Mouse (Mus musculus) left cerebral cortex, postnatal 25 days (tissue): ENCODE results near the gene Timm44. TPM values are rescaled to one million over a fixed set of nuclear protein-coding genes. Genes with fewer than 3 reads are reported as not detected.

Experiments
- DNase-seq, 2 experiments: peaks; one replicate each; pipeline ENCODE4 v3.0.0; 2022; ENCODE audit warnings: low spot score in 2 of 2, mixed read lengths in 1 of 2
- intact Hi-C: fragments of 180-260 bp; cut with DNase I; formaldehyde crosslinking; loops from one replicate; pipeline ENCODE4 v1.15.1; 2025
- total RNA-seq, 2 experiments: library from RNA; stranded (reverse); gene quantifications; 2 replicates each; pipeline ENCODE4 v1.2.3; 2021

The Timm44 gene
- 10 to 100 TPM; 60.4 to 66.8 TPM for total RNA-seq

- peak; percentile 96 to 99 for DNase-seq
- intact Hi-C loops: loop anchor here (5.0 kb wide), 1 partner anchor 47 kb away; no protein-coding TSS in a partner anchor
Observed at GRCm38 (mm10) chr8:4275275-4276110, at the start of gene Timm44. Gene Timm44 (minus strand): TSS chr8:4275913.

DNA sequence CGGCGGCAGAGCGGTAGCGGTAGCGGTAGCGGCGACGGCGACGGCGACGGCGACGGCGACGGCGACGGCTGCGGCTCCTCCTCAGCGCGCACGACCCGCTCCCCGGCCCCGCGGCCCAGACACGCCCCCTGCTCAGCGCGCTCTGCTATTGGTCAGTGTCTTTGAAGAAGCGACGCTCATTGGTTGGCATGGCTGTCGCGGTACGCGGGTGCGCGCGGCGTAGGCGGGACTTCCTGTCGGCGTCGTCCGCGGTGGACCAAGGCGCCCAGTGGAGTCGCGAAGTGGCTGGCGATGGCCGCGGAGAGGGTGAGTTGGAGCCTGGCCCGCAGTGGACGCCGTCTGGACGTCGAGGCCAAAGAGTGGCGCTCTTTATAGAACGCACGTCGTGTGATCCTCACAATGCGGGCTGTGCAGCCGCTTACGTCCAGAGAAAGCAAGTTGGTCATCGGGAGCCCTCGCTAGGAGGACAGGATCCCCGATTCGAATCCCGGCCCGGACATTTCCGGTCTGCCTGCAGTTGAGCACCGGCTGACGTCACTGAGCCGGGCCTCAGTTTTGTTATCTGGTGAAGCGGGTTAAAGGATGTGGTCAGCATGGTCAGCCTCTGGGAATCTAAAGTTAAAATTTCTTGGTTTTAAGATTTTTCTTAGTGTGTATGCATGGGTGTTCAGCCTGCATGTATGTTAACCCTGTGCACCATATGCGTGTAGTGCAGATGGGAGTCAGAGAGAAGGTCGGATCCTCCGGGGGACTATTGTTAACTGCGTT, 49.5 kb upstream of the Timm44 start, which contains the start of the genes Ccl25 and Elavl1:
TSS of gene Ccl25 (plus strand) at position 228 of the 768 bp plus-strand sequence.
TSS of gene Elavl1 (minus strand) at position 431 of the 768 bp plus-strand sequence.
- peak; percentile 99 for DNase-seq
- intact Hi-C loops: loop anchor here (2.0 to 10.0 kb wide), 3 partner anchors 48 to 160 kb away; partner anchors contain the start of genes Evi5l, Snapc2 and Timm44

GRCm38 (mm10) chr8:4324525-4324924, 48.8 kb upstream of the Timm44 start:
- DNase-seq: no peak
- intact Hi-C loops: loop anchor here (2.0 to 10.0 kb wide), 3 partner anchors 47 to 160 kb away; partner anchors contain the start of genes Evi5l, Snapc2 and Timm44

GRCm38 (mm10) chr8:4323917-4324316, 48.2 kb upstream of the Timm44 start:
- intact Hi-C loops: loop anchor here (2.0 to 10.0 kb wide), 3 partner anchors 47 to 159 kb away; partner anchors contain the start of genes Evi5l, Snapc2 and Timm44
- DNase-seq: no peak

GRCm38 (mm10) chr8:4322470-4322869, 46.8 kb upstream of the Timm44 start:
- peak; percentile 85 to 90 for DNase-seq
- intact Hi-C loops: loop anchor here (5.0 to 10.0 kb wide), 2 partner anchors 45 to 158 kb away; partner anchors contain the start of genes Evi5l and Timm44

GRCm38 (mm10) chr8:4321031-4321430, 45.3 kb upstream of the Timm44 start:
- intact Hi-C loops: loop anchor here (5.0 to 10.0 kb wide), 2 partner anchors 44 to 156 kb away; partner anchors contain the start of genes Evi5l and Timm44
- no peak for DNase-seq

DNA sequence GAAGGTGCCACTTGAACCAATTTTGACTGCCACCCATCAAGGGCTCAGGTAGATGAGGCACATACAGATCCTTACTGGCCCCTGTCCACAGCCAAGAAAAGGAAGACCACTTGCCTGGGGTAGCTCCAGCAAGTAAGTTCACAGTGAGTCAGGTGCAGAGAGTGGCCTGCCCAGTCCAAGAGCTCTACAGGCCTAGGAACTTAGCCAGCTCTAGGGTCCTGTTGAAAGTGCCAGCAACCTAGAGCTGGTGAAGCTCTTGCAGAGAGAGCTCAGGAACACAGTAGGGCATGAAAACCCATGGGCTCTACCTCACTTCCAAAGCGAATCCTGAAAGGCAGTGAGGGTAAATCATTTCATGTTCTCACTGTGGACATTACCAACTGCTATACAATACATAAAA, 44.7 kb upstream of the Timm44 start:
- intact Hi-C loops: loop anchor here (5.0 to 10.0 kb wide), 2 partner anchors 43 to 156 kb away; partner anchors contain the start of genes Evi5l and Timm44

DNA sequence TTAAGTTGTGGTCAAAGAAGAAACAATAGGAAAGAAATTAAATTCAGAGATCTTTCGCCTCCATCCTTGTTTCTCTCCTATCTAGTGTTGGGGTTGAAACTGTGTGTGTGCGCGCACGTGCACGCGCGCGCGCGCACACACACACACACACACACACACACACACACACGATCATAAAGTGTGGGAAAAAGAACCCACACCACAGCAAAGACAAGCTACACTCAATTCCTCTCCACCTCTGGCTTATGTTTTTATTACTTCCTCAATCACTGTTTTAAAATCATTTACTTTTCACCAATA, 43.8 kb upstream of the Timm44 start:
- no peak for DNase-seq
- intact Hi-C loops: no loop called here

More for the DNA sequence above, 44.7 kb upstream of the Timm44 start:
- DNase-seq: no peak

GRCm38 (mm10) chr8:4318796-4319572, 43.3 kb upstream of the Timm44 start:
- DNase-seq: no peak
- intact Hi-C loops: no loop called here

- intact Hi-C loops: no loop called here
Observed at GRCm38 (mm10) chr8:4318124-4318523, 42.4 kb upstream of the Timm44 start.

DNA sequence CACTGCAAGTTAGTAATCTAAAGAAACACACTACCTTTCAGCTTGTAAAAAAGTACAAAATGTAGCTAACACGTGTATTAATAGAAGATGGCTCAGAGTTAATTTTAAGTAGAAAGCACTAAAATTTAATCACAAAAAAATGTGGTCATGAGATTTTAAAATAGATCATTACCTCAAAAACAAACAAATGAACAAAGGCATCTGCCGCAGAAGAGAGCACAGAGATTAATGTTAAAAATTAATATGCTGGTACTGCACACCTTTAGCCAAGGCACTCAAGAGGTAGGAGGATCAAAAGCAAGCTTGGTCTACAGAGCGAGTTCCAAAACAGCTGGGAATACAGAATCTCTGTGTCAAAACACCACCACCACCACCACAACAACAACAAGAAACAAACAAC, 39.1 kb upstream of the Timm44 start:
- DNase-seq: no peak
- intact Hi-C loops: no loop called here

More at GRCm38 (mm10) chr8:4318124-4318523, 42.4 kb upstream of the Timm44 start:
- no peak for DNase-seq

GRCm38 (mm10) chr8:4313254-4314124, 37.8 kb upstream of the Timm44 start:
- intact Hi-C loops: no loop called here
- peak in 1 of 2 experiments; percentile 39 for DNase-seq

DNA sequence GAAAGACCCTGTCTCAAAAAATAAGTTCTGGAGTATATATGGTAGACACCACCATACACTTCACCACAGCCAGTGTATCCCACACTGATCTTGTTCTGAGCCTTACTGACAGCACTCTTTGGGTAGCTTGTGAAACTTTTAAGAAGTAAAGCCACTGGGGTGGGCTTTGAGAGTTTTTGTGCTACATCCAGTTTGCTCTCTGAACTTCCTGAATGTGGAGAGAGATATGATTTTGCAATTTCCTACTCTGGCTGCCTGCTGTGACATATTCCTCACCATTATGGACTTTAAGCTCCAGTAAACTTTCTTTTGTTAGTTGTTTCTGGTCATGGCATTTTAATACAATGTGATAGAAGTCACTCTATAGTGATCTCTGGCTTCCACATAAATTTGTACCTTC, 36.4 kb upstream of the Timm44 start:
- intact Hi-C loops: no loop called here
- no peak for DNase-seq

- DNase-seq: no peak
- intact Hi-C loops: no loop called here
Observed at GRCm38 (mm10) chr8:4305838-4306237, 30.1 kb upstream of the Timm44 start.

DNA sequence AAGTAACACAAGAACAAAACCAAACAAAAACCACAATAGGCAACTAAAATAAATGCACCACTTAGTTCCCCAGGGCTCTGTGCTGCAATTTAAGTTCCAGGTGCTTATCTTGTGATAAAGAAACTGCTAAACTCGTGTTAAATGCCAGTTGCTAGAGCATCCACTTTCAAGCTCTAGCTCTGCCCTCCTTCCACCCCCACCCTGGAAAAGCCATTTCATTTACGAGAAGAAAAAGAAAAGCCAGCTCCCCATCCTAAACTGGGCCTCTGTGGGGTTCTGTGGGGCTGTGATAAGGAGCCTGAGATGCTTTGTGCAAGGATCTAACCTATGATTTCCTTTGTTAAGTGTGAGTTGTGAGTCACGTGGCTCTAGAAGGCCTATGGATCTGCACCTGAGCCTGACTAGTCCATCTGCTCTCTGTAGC, 28.4 kb upstream of the Timm44 start:
- no peak for DNase-seq
- intact Hi-C loops: no loop called here

- no peak for DNase-seq
- intact Hi-C loops: no loop called here
Observed at GRCm38 (mm10) chr8:4297822-4298221, 22.1 kb upstream of the Timm44 start.

DNA sequence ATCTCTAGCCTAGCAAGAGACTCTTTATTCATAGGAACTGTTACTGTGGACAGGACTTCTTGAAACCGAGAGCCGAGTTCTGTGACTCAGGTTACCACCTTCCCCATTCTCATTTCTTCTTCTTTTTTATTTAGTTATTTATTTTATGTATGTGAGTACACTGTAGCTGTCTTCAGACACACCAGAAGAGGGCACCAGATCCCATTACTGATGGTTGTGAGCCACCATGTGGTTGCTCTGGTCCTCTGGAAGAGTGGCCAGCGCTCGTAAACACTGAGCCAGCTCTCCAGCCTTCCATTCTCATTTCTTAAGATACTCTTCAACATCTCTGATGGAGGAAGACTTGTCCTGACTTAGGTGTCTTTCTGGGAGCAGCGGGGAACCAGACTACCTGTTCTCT, 17.0 kb upstream of the Timm44 start:
- intact Hi-C loops: no loop called here
- DNase-seq: no peak

DNA sequence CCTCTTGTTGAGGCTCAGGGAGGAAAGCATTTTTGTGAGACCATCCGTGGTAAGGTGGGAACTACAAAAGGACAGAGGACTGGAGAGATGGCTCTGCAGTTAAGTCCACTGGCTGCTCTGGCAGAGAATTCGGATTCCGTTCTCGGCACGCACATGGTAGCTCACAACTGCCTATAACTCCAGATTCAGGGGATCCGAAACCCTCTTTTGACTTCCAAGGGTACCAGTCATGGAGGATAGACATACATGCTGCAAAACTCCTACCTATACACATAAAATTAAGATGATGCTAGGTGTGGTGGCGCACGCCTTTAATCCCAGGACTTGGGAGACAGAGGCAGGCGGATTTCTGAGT, 375 bp upstream of the Timm44 start:
- no peak for DNase-seq
- intact Hi-C loops: loop anchor here (5.0 kb wide), 1 partner anchor 46 kb away; no protein-coding TSS in a partner anchor
